Mouse (Mus musculus): Measurements from ENCODE around the gene Amph. TPM values are rescaled to one million over a fixed set of nuclear protein-coding genes. Genes with fewer than 3 reads are reported as not detected.

The Amph gene
- polyA plus RNA-seq, 1 experiment from 2014 or later = 1.2 TPM

DNA sequence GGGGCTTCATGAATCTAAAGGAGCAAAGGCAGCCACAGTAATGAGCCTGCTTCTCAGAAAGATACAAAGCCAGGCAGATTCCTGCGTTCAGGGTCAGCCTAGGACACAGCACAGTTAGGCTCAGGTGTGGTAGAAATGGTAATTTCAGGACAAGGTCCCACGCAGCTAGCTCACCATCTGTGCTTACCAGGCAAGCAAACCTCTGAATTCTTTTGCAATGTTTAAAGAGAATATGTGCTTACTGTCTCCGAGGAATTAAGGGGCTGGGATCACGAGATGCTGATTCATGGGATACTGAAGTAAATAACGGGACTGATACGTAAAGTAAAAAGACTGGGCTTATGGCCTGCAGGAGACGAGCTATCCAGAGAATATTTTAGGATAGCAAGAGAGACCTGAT, 212.6 kb downstream of the Amph start:
- no peak overlapping the region for H3K9ac ChIP-seq (ENCODE audit: low read depth, low read length)
- no peaks in the 10 kb centered on the region for H3K27me3 ChIP-seq (replicated peaks; ENCODE audit: control insufficient read depth, insufficient read depth, low read length)
- H3K4me2 ChIP-seq = no peak overlapping the region
- H3K9me3 ChIP-seq (ENCODE audit: control insufficient read depth, low read length) = no peaks in the 10 kb centered on the region
- no peaks in the 10 kb centered on the region for H3K4me1 ChIP-seq (replicated peaks; ENCODE audit: control insufficient read depth, insufficient read depth, low read length)
- H3K4me3 ChIP-seq (ENCODE audit: low read depth, low read length) = no peak overlapping the region
- no peaks in the 10 kb centered on the region for H3K36me3 ChIP-seq (ENCODE audit: control insufficient read depth, insufficient read depth, low read length)
- no peak for ATAC-seq (replicated peaks; ENCODE audit: low FRiP score)
- DNase-seq (ENCODE audit: low spot score) = no peak
- no peak overlapping the region for H3K27ac ChIP-seq (ENCODE audit: low read depth, low read length)
- WGBS = 79% methylated on average over 7 of the region's 7 CpGs

DNA sequence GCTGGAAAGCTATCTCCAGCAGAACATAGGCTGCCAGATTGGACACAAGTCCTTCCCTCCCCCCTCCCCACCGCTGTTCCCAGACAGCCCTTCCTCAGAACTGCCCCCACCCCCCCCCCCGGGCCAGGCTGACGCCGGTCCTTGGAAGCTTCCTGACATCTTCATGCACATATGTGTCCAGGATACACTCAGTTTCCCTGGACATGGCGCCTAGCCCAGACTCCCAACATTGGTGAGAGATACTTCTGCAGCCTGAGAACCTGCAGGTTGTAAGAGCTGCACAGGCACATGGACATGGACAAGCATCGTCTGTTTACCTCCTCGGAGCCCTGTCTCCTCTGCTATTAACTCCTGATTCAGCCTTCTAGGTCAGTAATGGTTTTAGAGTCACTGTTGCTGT, 213.1 kb downstream of the Amph start:
- ATAC-seq (replicated peaks; ENCODE audit: low FRiP score) = no peak

GRCm38 (mm10) chr13:19162120-19162519, 214.1 kb downstream of the Amph start:
- Histone ChIP-seq H3K36me3 (ENCODE audit: control insufficient read depth, insufficient read depth, low read length) (no peaks in the 10 kb centered on the region), H3K9ac (ENCODE audit: low read depth, low read length) (no peak overlapping the region), H3K4me1 (replicated peaks; ENCODE audit: control insufficient read depth, insufficient read depth, low read length) (no peaks in the 10 kb centered on the region), H3K27me3 (replicated peaks; ENCODE audit: control insufficient read depth, insufficient read depth, low read length) (no peaks in the 10 kb centered on the region), H3K4me3 (ENCODE audit: low read depth, low read length) (no peak overlapping the region), H3K9me3 (ENCODE audit: control insufficient read depth, low read length) (no peaks in the 10 kb centered on the region), H3K4me2 (no peak overlapping the region), H3K27ac (ENCODE audit: low read depth, low read length) (no peak overlapping the region)
- DNase-seq (ENCODE audit: low spot score) (no peak), ATAC-seq (replicated peaks; ENCODE audit: low FRiP score) (no peak)
- 60% methylated on average over 6 of the region's 6 CpGs for WGBS

More for the DNA sequence above, 213.1 kb downstream of the Amph start:
- H3K36me3 ChIP-seq (ENCODE audit: control insufficient read depth, insufficient read depth, low read length) = no peaks in the 10 kb centered on the region
- DNase-seq (ENCODE audit: low spot score) = no peak
- no peaks in the 10 kb centered on the region for H3K9me3 ChIP-seq (ENCODE audit: control insufficient read depth, low read length)
- H3K4me1 ChIP-seq (replicated peaks; ENCODE audit: control insufficient read depth, insufficient read depth, low read length) = no peaks in the 10 kb centered on the region
- WGBS = 51% methylated on average over 6 of the region's 7 CpGs
- H3K27ac ChIP-seq (ENCODE audit: low read depth, low read length) = no peak overlapping the region
- no peak overlapping the region for H3K9ac ChIP-seq (ENCODE audit: low read depth, low read length)
- H3K4me3 ChIP-seq (ENCODE audit: low read depth, low read length) = no peak overlapping the region
- H3K4me2 ChIP-seq = no peak overlapping the region
- no peaks in the 10 kb centered on the region for H3K27me3 ChIP-seq (replicated peaks; ENCODE audit: control insufficient read depth, insufficient read depth, low read length)

DNA sequence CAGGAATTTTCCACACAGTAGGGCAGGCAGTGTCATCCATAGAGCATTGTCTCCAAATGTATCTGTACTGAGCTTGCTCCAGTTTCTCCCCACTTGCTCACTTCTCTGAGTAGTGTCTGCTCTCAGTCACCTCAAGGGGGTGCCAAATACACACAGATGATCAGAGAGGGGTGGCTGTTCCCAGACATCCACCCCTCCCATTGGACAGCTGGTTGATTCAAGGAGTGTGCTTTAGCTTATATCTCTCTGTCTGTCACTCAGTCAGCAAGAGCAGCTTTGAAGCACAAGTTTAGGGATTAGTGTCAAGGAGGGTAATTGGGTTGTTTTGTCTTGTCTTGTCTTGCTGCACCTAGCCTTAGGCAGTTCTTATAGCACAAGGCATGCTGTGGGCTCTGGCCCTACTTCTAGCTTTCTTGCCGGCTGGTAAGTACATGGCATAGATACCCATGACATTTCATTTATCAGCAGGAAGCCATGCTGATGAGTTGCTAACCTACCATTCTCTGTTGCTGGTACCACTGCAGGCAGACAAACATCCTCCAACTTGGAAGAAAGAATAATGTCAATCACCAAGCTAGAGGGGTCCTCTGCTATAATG, 229.8 kb downstream of the Amph start:
- WGBS = 52% methylated on average over 1 of the region's 1 CpGs
- Histone ChIP-seq H3K9ac (ENCODE audit: low read depth, low read length) (0 out of 2 replicates have a peak overlapping the region, but pooled peaks have one; percentile 39), H3K4me1 (replicated peaks; ENCODE audit: control insufficient read depth, insufficient read depth, low read length) (no peaks in the 10 kb centered on the region; the same call in 1 of the 2 replicates), H3K9me3 (ENCODE audit: control insufficient read depth, low read length) (no peaks in the 10 kb centered on the region), H3K27me3 (replicated peaks; ENCODE audit: control insufficient read depth, insufficient read depth, low read length) (no peaks in the 10 kb centered on the region), H3K4me2 (peak overlapping the region; percentile 49), H3K27ac (ENCODE audit: low read depth, low read length) (peak overlapping the region; percentile 67; the same call in 1 of the 2 replicates), H3K4me3 (ENCODE audit: low read depth, low read length) (no peak overlapping the region), H3K36me3 (ENCODE audit: control insufficient read depth, insufficient read depth, low read length) (no peaks in the 10 kb centered on the region)
- peak; percentile 89 for ATAC-seq (replicated peaks; ENCODE audit: low FRiP score)
- peak; percentile 50 for DNase-seq (ENCODE audit: low spot score)

DNA sequence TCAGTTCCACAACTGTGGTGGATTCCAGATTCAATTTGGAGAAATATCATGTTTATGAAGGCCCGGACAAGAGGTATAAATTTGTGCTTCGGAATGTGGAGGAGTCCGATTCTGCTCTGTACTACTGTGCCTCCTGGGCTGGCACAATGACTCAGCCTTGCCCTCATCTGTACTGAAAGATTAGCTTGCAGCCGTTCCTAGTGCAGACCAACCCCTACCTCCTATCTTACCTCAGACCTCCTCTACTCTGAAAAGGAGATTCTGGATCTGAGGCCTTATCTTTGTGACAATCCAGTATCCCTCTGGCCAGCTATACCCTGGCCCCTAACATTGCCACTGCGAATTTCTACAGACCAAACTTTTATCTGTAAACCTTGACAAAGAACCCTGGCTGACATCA, 230.3 kb downstream of the Amph start:
- H3K36me3 ChIP-seq (ENCODE audit: control insufficient read depth, insufficient read depth, low read length) = no peaks in the 10 kb centered on the region
- ATAC-seq (replicated peaks; ENCODE audit: low FRiP score) (peak; percentile 98), DNase-seq (ENCODE audit: low spot score) (no peak)
- no peak overlapping the region for H3K4me3 ChIP-seq (ENCODE audit: low read depth, low read length)
- H3K4me2 ChIP-seq = peak overlapping the region; percentile 49
- peak overlapping the region; percentile 67 for H3K27ac ChIP-seq (ENCODE audit: low read depth, low read length)
- 0 out of 2 replicates have a peak overlapping the region, but pooled peaks have one; percentile 39 for H3K9ac ChIP-seq (ENCODE audit: low read depth, low read length)
- 60% methylated on average over 5 of the region's 5 CpGs for WGBS
- H3K4me1 ChIP-seq (replicated peaks; ENCODE audit: control insufficient read depth, insufficient read depth, low read length) = no peaks in the 10 kb centered on the region; the same call in 1 of the 2 replicates
- no peaks in the 10 kb centered on the region for H3K9me3 ChIP-seq (ENCODE audit: control insufficient read depth, low read length)
- H3K27me3 ChIP-seq (replicated peaks; ENCODE audit: control insufficient read depth, insufficient read depth, low read length) = no peaks in the 10 kb centered on the region

GRCm38 (mm10) chr13:19182259-19182658, 234.3 kb downstream of the Amph start:
- DNase-seq (ENCODE audit: low spot score) (no peak), ATAC-seq (replicated peaks; ENCODE audit: low FRiP score) (no peak)
- H3K9me3 ChIP-seq (ENCODE audit: control insufficient read depth, low read length) = no peaks in the 10 kb centered on the region
- H3K4me1 ChIP-seq (replicated peaks; ENCODE audit: control insufficient read depth, insufficient read depth, low read length) = no peaks in the 10 kb centered on the region; the same call in 1 of the 2 replicates
- 45% methylated on average over 8 of the region's 8 CpGs for WGBS
- H3K4me3 ChIP-seq (ENCODE audit: low read depth, low read length) = no peak overlapping the region
- no peak overlapping the region for H3K4me2 ChIP-seq
- no peaks in the 10 kb centered on the region for H3K27me3 ChIP-seq (replicated peaks; ENCODE audit: control insufficient read depth, insufficient read depth, low read length)
- no peak overlapping the region for H3K27ac ChIP-seq (ENCODE audit: low read depth, low read length)
- no peaks in the 10 kb centered on the region for H3K36me3 ChIP-seq (ENCODE audit: control insufficient read depth, insufficient read depth, low read length)
- H3K9ac ChIP-seq (ENCODE audit: low read depth, low read length) = no peak overlapping the region

GRCm38 (mm10) chr13:19190052-19190451, 242.0 kb downstream of the Amph start:
- Histone ChIP-seq H3K9me3 (ENCODE audit: control insufficient read depth, low read length) (no peaks in the 10 kb centered on the region), H3K4me3 (ENCODE audit: low read depth, low read length) (no peak overlapping the region), H3K9ac (ENCODE audit: low read depth, low read length) (no peak overlapping the region), H3K27ac (ENCODE audit: low read depth, low read length) (no peak overlapping the region), H3K4me2 (no peak overlapping the region), H3K4me1 (replicated peaks; ENCODE audit: control insufficient read depth, insufficient read depth, low read length) (no peaks in the 10 kb centered on the region; the same call in 1 of the 2 replicates), H3K27me3 (replicated peaks; ENCODE audit: control insufficient read depth, insufficient read depth, low read length) (no peaks in the 10 kb centered on the region), H3K36me3 (ENCODE audit: control insufficient read depth, insufficient read depth, low read length) (no peaks in the 10 kb centered on the region)
- DNase-seq (ENCODE audit: low spot score) (no peak), ATAC-seq (replicated peaks; ENCODE audit: low FRiP score) (no peak)
- WGBS = 32% methylated on average over 6 of the region's 6 CpGs

DNA sequence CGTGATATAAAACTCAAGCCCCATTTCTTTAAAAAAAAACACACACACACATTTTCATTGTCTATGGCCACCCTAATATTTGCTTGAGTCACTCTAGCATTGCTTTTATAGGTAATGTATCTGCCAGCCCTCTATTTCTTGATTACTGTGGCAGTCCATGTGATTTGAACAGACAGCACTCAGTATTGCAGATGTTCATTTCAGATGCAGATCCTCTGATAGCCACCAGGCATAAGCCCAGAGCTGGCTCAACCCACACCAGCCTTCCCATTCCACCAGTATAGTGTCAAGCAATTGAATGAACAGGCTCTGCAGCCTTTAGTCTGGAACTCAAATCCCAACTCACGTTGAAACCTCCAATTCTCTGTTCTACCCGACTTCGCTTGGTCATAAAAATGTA, 246.8 kb downstream of the Amph start:
- Histone ChIP-seq H3K36me3 (ENCODE audit: control insufficient read depth, insufficient read depth, low read length) (no peaks in the 10 kb centered on the region), H3K27me3 (replicated peaks; ENCODE audit: control insufficient read depth, insufficient read depth, low read length) (no peaks in the 10 kb centered on the region), H3K9ac (ENCODE audit: low read depth, low read length) (no peak overlapping the region), H3K4me3 (ENCODE audit: low read depth, low read length) (no peak overlapping the region), H3K27ac (ENCODE audit: low read depth, low read length) (no peak overlapping the region), H3K4me1 (replicated peaks; ENCODE audit: control insufficient read depth, insufficient read depth, low read length) (no peaks in the 10 kb centered on the region), H3K4me2 (no peak overlapping the region), H3K9me3 (ENCODE audit: control insufficient read depth, low read length) (no peaks in the 10 kb centered on the region)
- WGBS = 81% methylated on average over 4 of the region's 4 CpGs
- DNase-seq (ENCODE audit: low spot score) (no peak), ATAC-seq (replicated peaks; ENCODE audit: low FRiP score) (peak; percentile 43; the same call in 1 of the 2 replicates)

DNA sequence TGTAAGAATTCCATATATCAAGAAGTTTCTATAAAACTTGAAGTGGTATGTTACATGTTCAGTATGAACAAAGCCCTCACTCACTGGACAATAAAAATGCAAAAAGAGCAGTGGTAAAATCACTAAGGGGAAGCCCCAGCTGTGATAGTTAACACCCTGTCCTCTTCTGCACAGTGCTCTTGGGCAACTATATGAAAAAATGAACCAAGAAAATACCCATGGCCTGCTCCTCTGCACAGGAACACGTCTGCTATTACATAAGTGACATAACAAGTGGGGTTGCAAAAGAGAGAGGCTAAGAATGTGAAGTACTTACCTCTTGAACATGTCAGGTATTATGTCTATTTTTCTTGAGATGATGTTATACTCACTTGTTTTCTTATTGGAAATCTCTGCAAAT, 247.5 kb downstream of the Amph start:
- no peak overlapping the region for H3K4me2 ChIP-seq
- no peak for ATAC-seq (replicated peaks; ENCODE audit: low FRiP score)
- H3K9me3 ChIP-seq (ENCODE audit: control insufficient read depth, low read length) = no peaks in the 10 kb centered on the region
- 39% methylated on average over 1 of the region's 1 CpGs for WGBS
- H3K27me3 ChIP-seq (replicated peaks; ENCODE audit: control insufficient read depth, insufficient read depth, low read length) = no peaks in the 10 kb centered on the region
- no peak overlapping the region for H3K9ac ChIP-seq (ENCODE audit: low read depth, low read length)
- no peaks in the 10 kb centered on the region for H3K36me3 ChIP-seq (ENCODE audit: control insufficient read depth, insufficient read depth, low read length)
- H3K27ac ChIP-seq (ENCODE audit: low read depth, low read length) = no peak overlapping the region
- no peak overlapping the region for H3K4me3 ChIP-seq (ENCODE audit: low read depth, low read length)
- no peaks in the 10 kb centered on the region for H3K4me1 ChIP-seq (replicated peaks; ENCODE audit: control insufficient read depth, insufficient read depth, low read length)
- no peak for DNase-seq (ENCODE audit: low spot score)

Data from liver, embryonic 11.5 days (tissue).